Mouse (Mus musculus): ENCODE measurements around the gene Vars. TPM values are rescaled to one million over a fixed set of nuclear protein-coding genes. Genes with fewer than 3 reads are reported as not detected.
A peak's percentile ranks its signal among the peaks of the same experiment; 100 is the strongest.
"Not testable (repeated sequence)": the region's sequence is repeated elsewhere in the genome, so short reads cannot be mapped to it uniquely, and the experiment has no call there.

Gene Vars
- polyA plus RNA-seq, 1 experiment: 208 TPM

DNA sequence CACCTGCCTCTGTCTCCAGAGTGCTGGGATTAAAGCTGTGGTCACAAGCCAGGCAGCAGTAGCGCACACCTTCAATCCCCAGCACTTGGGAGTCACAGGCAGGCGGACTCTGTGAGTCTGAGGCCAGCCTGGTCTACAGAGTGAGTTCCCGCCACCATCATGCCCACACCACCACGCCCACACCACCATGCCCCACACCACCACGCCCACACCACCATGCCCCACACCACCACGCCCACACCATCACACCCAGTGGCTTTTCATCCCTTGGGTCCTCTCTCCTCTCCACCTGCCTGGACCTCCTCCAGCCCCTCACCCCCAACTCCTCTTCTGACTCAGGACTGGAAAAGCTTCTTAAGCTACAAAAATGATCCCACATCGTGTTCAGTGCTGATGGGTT lies 31.1 kb downstream of the Vars start:
- Histone ChIP-seq H3K4me3 (no peak overlapping the region), H3K4me2 (ENCODE audit: low read depth) (no peak overlapping the region), H3ac (ENCODE audit: control insufficient read depth, insufficient read length) (no peak overlapping the region), H3K36me3 (ENCODE audit: control insufficient read depth, insufficient read depth) (no peaks in the 10 kb centered on the region), H3K27me3 (ENCODE audit: control insufficient read depth, insufficient read depth, insufficient read length) (no peaks in the 10 kb centered on the region), H3K79me2 (ENCODE audit: control insufficient read depth, insufficient read depth) (no peaks in the 10 kb centered on the region)
- TF ChIP-seq SRF (IDR thresholded peaks at IDR 0.05; ENCODE audit: control insufficient read depth, insufficient read length, low read depth) (no peak), POLR2AphosphoS2 (IDR thresholded peaks at IDR 0.05; ENCODE audit: insufficient read length, low read depth) (no peak), TCF3 (IDR thresholded peaks at IDR 0.05; ENCODE audit: insufficient read length, low read depth) (no peak), E2F4 (IDR thresholded peaks at IDR 0.05; ENCODE audit: insufficient read depth) (no peak), MYOG (IDR thresholded peaks at IDR 0.05; ENCODE audit: control insufficient read depth in 1 of 3, insufficient read depth in 1 of 3, insufficient read length in 2 of 3, low read depth in 2 of 3) (no peak), TCF12 (IDR thresholded peaks at IDR 0.05; ENCODE audit: insufficient read depth, poor library complexity, severe bottlenecking) (no peak), MYOD1 (IDR thresholded peaks at IDR 0.05; ENCODE audit: control insufficient read depth in 1 of 3, insufficient read length in 2 of 3, low read depth in 2 of 3) (no peak), MAX (IDR thresholded peaks at IDR 0.05; ENCODE audit: low read depth) (no peak)

DNA sequence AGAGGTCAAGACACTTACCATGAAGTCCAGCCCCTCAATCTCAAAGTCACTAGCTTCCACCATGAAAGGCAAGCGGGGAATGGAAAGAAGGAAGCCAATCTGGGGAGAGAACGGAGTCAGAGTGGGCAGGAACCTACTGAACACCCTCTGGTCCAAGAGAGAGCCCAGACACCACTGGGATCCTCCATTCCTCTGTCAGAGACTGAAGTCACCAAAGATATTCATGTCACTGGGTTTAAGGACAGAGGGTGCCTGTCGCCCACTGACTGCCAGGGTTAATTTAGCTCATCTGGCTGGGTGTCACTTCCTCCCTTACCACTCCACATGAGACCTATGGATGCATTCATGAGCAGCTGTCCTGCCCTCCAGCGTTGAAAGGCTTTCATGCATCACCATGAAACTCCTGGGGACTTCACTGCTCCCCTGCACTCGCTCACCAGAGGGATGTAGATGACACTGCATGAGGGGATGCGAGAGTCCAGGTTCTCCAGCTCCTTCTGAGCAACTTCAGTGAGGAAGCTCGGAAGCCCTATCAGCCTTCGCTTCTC lies 31.6 kb downstream of the Vars start:
- Histone ChIP-seq H3ac (ENCODE audit: control insufficient read depth, insufficient read length) (no peak overlapping the region), H3K4me3 (no peak overlapping the region), H3K4me2 (ENCODE audit: low read depth) (no peak overlapping the region), H3K27me3 (ENCODE audit: control insufficient read depth, insufficient read depth, insufficient read length) (no peaks in the 10 kb centered on the region), H3K79me2 (ENCODE audit: control insufficient read depth, insufficient read depth) (no peaks in the 10 kb centered on the region), H3K36me3 (ENCODE audit: control insufficient read depth, insufficient read depth) (no peaks in the 10 kb centered on the region)
- TF ChIP-seq SRF (IDR thresholded peaks at IDR 0.05; ENCODE audit: control insufficient read depth, insufficient read length, low read depth) (no peak), MYOD1 (IDR thresholded peaks at IDR 0.05; ENCODE audit: control insufficient read depth in 1 of 3, insufficient read length in 2 of 3, low read depth in 2 of 3) (no peak), E2F4 (IDR thresholded peaks at IDR 0.05; ENCODE audit: insufficient read depth) (no peak), POLR2AphosphoS2 (IDR thresholded peaks at IDR 0.05; ENCODE audit: insufficient read length, low read depth) (no peak)

- not testable (repeated sequence) for H3K4me3 ChIP-seq; H3K79me2 ChIP-seq (ENCODE audit: control insufficient read depth, insufficient read depth); H3ac ChIP-seq (ENCODE audit: control insufficient read depth, insufficient read length); H3K36me3 ChIP-seq (ENCODE audit: control insufficient read depth, insufficient read depth); H3K4me2 ChIP-seq (ENCODE audit: low read depth); H3K27me3 ChIP-seq (ENCODE audit: control insufficient read depth, insufficient read depth, insufficient read length)
- TF ChIP-seq MYOD1 (IDR thresholded peaks at IDR 0.05; ENCODE audit: control insufficient read depth in 1 of 3, insufficient read length in 2 of 3, low read depth in 2 of 3): peak in 2 of 3 experiments; percentile 35 to 58
These were observed 32.9 kb downstream of the Vars start for GRCm38 (mm10) chr17:35033703-35034102.

GRCm38 (mm10) chr17:35034896-35035295 lies 34.1 kb downstream of the Vars start:
- Histone ChIP-seq H3K4me2 (ENCODE audit: low read depth) (no peak overlapping the region), H3K79me2 (ENCODE audit: control insufficient read depth, insufficient read depth) (no peaks in the 10 kb centered on the region), H3ac (ENCODE audit: control insufficient read depth, insufficient read length) (no peak overlapping the region), H3K4me3 (no peak overlapping the region), H3K27me3 (ENCODE audit: control insufficient read depth, insufficient read depth, insufficient read length) (no peaks in the 10 kb centered on the region), H3K36me3 (ENCODE audit: control insufficient read depth, insufficient read depth) (no peaks in the 10 kb centered on the region)
- TF ChIP-seq POLR2AphosphoS2 (IDR thresholded peaks at IDR 0.05; ENCODE audit: insufficient read length, low read depth) (no peak), SRF (IDR thresholded peaks at IDR 0.05; ENCODE audit: control insufficient read depth, insufficient read length, low read depth) (no peak), TCF3 (IDR thresholded peaks at IDR 0.05; ENCODE audit: insufficient read length, low read depth) (no peak), MAX (IDR thresholded peaks at IDR 0.05; ENCODE audit: low read depth) (no peak), MYOG (IDR thresholded peaks at IDR 0.05; ENCODE audit: control insufficient read depth in 1 of 3, insufficient read depth in 1 of 3, insufficient read length in 2 of 3, low read depth in 2 of 3) (no peak), USF1 (IDR thresholded peaks at IDR 0.05; ENCODE audit: low read depth) (no peak), TCF12 (IDR thresholded peaks at IDR 0.05; ENCODE audit: insufficient read depth, poor library complexity, severe bottlenecking) (no peak), CEBPB (IDR thresholded peaks at IDR 0.05; ENCODE audit: insufficient read depth, poor library complexity, severe bottlenecking) (no peak), POLR2A (IDR thresholded peaks at IDR 0.05; ENCODE audit: insufficient read length, low read depth) (no peak), E2F4 (IDR thresholded peaks at IDR 0.05; ENCODE audit: insufficient read depth) (no peak), REST (IDR thresholded peaks at IDR 0.05; ENCODE audit: insufficient read depth, insufficient read length) (no peak)

DNA sequence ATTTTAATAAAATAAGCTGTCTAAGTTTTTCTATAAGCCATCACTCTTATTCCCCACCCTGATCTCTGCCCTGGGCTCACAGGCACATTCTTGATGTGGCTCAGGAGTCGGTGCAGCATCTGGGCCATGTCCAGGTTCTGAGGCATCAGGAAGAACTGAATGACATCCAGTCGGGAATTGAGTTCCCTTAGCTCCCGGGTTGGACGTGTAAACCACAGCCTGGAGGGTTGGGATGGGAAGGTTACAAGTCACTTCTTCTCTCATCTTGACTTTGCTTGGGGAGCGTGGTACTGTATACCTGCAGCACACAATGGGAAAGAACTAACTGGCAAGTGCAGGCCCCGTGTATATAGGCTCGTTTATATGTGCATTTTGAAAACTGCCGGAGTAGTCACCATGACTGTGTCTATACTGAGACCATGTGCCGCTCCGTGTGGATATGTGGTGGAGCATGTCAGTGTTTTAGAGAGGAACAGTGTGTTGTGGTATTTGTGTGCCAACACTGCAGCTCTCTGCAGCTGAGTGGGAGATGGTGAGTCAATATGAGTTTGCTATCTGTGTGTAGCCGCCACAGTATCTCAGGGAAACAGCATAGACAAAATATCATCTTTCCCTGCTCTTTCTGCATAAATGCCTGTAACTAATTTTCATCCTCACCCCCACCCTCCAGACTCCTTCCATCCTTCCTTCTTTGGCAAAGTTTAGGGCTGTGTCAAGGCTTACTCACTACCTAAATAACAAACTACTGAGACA lies 38.5 kb downstream of the Vars start:
- Histone ChIP-seq H3K27me3 (ENCODE audit: control insufficient read depth, insufficient read depth, insufficient read length) (no peaks in the 10 kb centered on the region), H3K4me3 (no peak overlapping the region), H3K36me3 (ENCODE audit: control insufficient read depth, insufficient read depth) (no peaks in the 10 kb centered on the region), H3K79me2 (ENCODE audit: control insufficient read depth, insufficient read depth) (no peaks in the 10 kb centered on the region), H3K4me2 (ENCODE audit: low read depth) (peak overlapping the region; percentile 61), H3ac (ENCODE audit: control insufficient read depth, insufficient read length) (no peak overlapping the region)
- TF ChIP-seq SRF (IDR thresholded peaks at IDR 0.05; ENCODE audit: control insufficient read depth, insufficient read length, low read depth) (no peak), MYOG (IDR thresholded peaks at IDR 0.05; ENCODE audit: control insufficient read depth in 1 of 3, insufficient read depth in 1 of 3, insufficient read length in 2 of 3, low read depth in 2 of 3) (no peak), TCF3 (IDR thresholded peaks at IDR 0.05; ENCODE audit: insufficient read length, low read depth) (no peak), POLR2AphosphoS2 (IDR thresholded peaks at IDR 0.05; ENCODE audit: insufficient read length, low read depth) (no peak), CEBPB (IDR thresholded peaks at IDR 0.05; ENCODE audit: insufficient read depth, poor library complexity, severe bottlenecking) (no peak), POLR2A (IDR thresholded peaks at IDR 0.05; ENCODE audit: insufficient read length, low read depth) (no peak), MYOD1 (IDR thresholded peaks at IDR 0.05; ENCODE audit: control insufficient read depth in 1 of 3, insufficient read length in 2 of 3, low read depth in 2 of 3) (no peak), TCF12 (IDR thresholded peaks at IDR 0.05; ENCODE audit: insufficient read depth, poor library complexity, severe bottlenecking) (no peak), E2F4 (IDR thresholded peaks at IDR 0.05; ENCODE audit: insufficient read depth) (no peak), REST (IDR thresholded peaks at IDR 0.05; ENCODE audit: insufficient read depth, insufficient read length) (no peak), USF1 (IDR thresholded peaks at IDR 0.05; ENCODE audit: low read depth) (no peak), MAX (IDR thresholded peaks at IDR 0.05; ENCODE audit: low read depth) (no peak)

Data from myocyte (in vitro differentiated cells).